Mouse (Mus musculus) MEL (cell line): Measurements from ENCODE around the gene Hsd17b12.

Source experiments
- CTCF ChIP-seq, 3 experiments: IDR thresholded peaks in 2 of 3; conservative IDR thresholded peaks in 1 of 3; 2 replicates each; pipeline ENCODE4 v1.5.1; 2011 to 2012; ENCODE audit warnings: low read length in 3 of 3, low read depth in 2 of 3, mild to moderate bottlenecking in 2 of 3, improper control_type of control experiment in 1 of 3, inconsistent platforms in 1 of 3, mixed read lengths in 1 of 3, moderate library complexity in 1 of 3; ENCODE audit not compliant: control insufficient read depth in 1 of 3, insufficient read depth in 1 of 3, poor library complexity in 1 of 3, severe bottlenecking in 1 of 3
- MXI1 ChIP-seq: IDR thresholded peaks from 2 replicates; pipeline ENCODE4 v1.6.1; 2011; ENCODE audit warnings: mild to moderate bottlenecking, low read depth, low read length, improper control_type of control experiment
- ZMIZ1 ChIP-seq: IDR thresholded peaks from 2 replicates; pipeline ENCODE4 v1.6.1; 2012; ENCODE audit warnings: low read depth, mild to moderate bottlenecking, inconsistent platforms, low read length, improper control_type of control experiment, moderate library complexity

GRCm38 (mm10) chr2:94010335-94011291, 147.2 kb downstream of the Hsd17b12 start, which contains the start of gene Alkbh3:
- no peak for TF ChIP-seq MXI1
- no peak for TF ChIP-seq ZMIZ1
- no peak for TF ChIP-seq CTCF (IDR thresholded peaks at IDR 0.05 in 2 of 3, conservative IDR thresholded peaks at IDR 0.05 in 1 of 3; ENCODE audit: control insufficient read depth in 1 of 3, insufficient read depth in 1 of 3, low read depth in 2 of 3, low read length in 3 of 3, poor library complexity in 1 of 3, severe bottlenecking in 1 of 3)
